In genomic region chr12:84947894-84948583, GRCm38 (mm10) we compare ENCODE assay signal across 20 mouse cellular contexts. TPM values are rescaled to one million over a fixed set of nuclear protein-coding genes. Genes with fewer than 3 reads are reported as not detected.
A peak's percentile ranks its signal among the peaks of the same experiment; 100 is the strongest.
DNase-seq lines count a peak whose midpoint lies in the region; ATAC-seq and TF ChIP-seq lines count a peak whose summit lies in the region.
"Had no signal": no experiment of that assay in that cellular context is flagged by ENCODE, and none has a peak within 500 bp of the region (broad histone marks: within the 10 kb centered on the region; RNA-seq: fewer than 3 reads in every experiment).

No protein-coding gene starts in this region.

- DNase-seq in heart, embryonic 10.5 days (ENCODE audit: low spot score): no peak
- peak; percentile 89 for DNase-seq in adipocyte (ENCODE audit: low spot score)
- peak; percentile 87 for DNase-seq in cerebellum, adult 9-11 months
- DNase-seq in lung, postnatal 0 days (ENCODE audit: low spot score): no peak
- no peak for DNase-seq in left cerebral cortex, adult 8-10 months (ENCODE audit: low spot score in 2 of 2)
- DNase-seq: adrenal gland, adult 8-10 months; forebrain, postnatal 0 days; gastrocnemius, postnatal 36 days; kidney, adult 8-10 months; kidney, postnatal 25 days; left cerebral cortex, postnatal 4 days; lung, postnatal 10 days; right cerebral cortex, adult 18-20 months; thymus, postnatal 36 days had no signal

- no peak overlapping the region for H3K9ac ChIP-seq in heart, embryonic 15.5 days
- no peak overlapping the region for H3K9ac ChIP-seq in lung, postnatal 0 days (replicated peaks; ENCODE audit: low read depth)
- H3K9ac ChIP-seq: forebrain, postnatal 0 days; hindbrain, embryonic 14.5 days; liver, embryonic 15.5 days; midbrain, embryonic 13.5 days; neural tube, embryonic 13.5 days had no signal

- ATAC-seq in heart, embryonic 15.5 days (replicated peaks; ENCODE audit: insufficient number of reproducible peaks, insufficient read depth, low FRiP score, low read depth): no peak
- ATAC-seq in lung, postnatal 0 days: no peak
- ATAC-seq: forebrain, postnatal 0 days; midbrain, embryonic 13.5 days had no signal

- 59% methylated on average over 2 of the region's 2 CpGs for WGBS in heart, embryonic 15.5 days
- WGBS in heart, embryonic 10.5 days: 71% methylated on average over 2 of the region's 2 CpGs
- 65% methylated on average over 2 of the region's 2 CpGs for WGBS in lung, postnatal 0 days

- H3K4me3 ChIP-seq in heart, embryonic 15.5 days: no peak overlapping the region
- no peak overlapping the region for H3K4me3 ChIP-seq in heart, embryonic 10.5 days
- H3K4me3 ChIP-seq in brown adipose tissue, adult 24 weeks (ENCODE audit: insufficient read depth, low read depth, low read length): no peak overlapping the region
- no peak overlapping the region for H3K4me3 ChIP-seq in lung, postnatal 0 days (ENCODE audit: low read depth, low read length)
- H3K4me3 ChIP-seq: liver, embryonic 15.5 days; midbrain, embryonic 13.5 days; neural tube, embryonic 13.5 days had no signal

- H3K9me3 ChIP-seq in heart, embryonic 15.5 days (replicated peaks): no peaks in the 10 kb centered on the region
- H3K9me3 ChIP-seq in heart, embryonic 10.5 days: no peaks in the 10 kb centered on the region
- H3K9me3 ChIP-seq in lung, postnatal 0 days (ENCODE audit: low read length): no peaks in the 10 kb centered on the region
- H3K9me3 ChIP-seq: liver, embryonic 15.5 days; midbrain, embryonic 13.5 days; neural tube, embryonic 13.5 days had no signal

- H3K36me3 ChIP-seq in heart, embryonic 15.5 days: peaks cover 20% of the 10 kb centered on the region; the same call in 1 of the 2 replicates
- peaks cover 38% of the 10 kb centered on the region for H3K36me3 ChIP-seq in heart, embryonic 10.5 days
- no peaks in the 10 kb centered on the region; the same call in 1 of the 2 replicates for H3K36me3 ChIP-seq in lung, postnatal 0 days (ENCODE audit: insufficient read depth, low read length)

- no peaks in the 10 kb centered on the region for H3K27me3 ChIP-seq in heart, embryonic 15.5 days
- no peaks in the 10 kb centered on the region for H3K27me3 ChIP-seq in heart, embryonic 10.5 days (ENCODE audit: insufficient read depth, poor library complexity, severe bottlenecking)
- no peaks in the 10 kb centered on the region for H3K27me3 ChIP-seq in lung, postnatal 0 days (replicated peaks; ENCODE audit: insufficient read depth, low read length)
- H3K27me3 ChIP-seq: liver, embryonic 15.5 days; midbrain, embryonic 13.5 days; neural tube, embryonic 13.5 days had no signal

- no peak for TF ChIP-seq CTCF in lung, postnatal 0 days (IDR thresholded peaks at IDR 0.05)

- TF ChIP-seq EP300 in lung, postnatal 0 days (IDR thresholded peaks at IDR 0.05): no peak

- peak overlapping the region; percentile 75 for H3K27ac ChIP-seq in heart, embryonic 15.5 days
- no peak overlapping the region for H3K27ac ChIP-seq in heart, embryonic 10.5 days
- peak overlapping the region; percentile 71 for H3K27ac ChIP-seq in brown adipose tissue, adult 24 weeks (replicated peaks; ENCODE audit: low read depth, low read length)
- H3K27ac ChIP-seq in lung, postnatal 0 days (ENCODE audit: low read length): no peak overlapping the region
- H3K27ac ChIP-seq: hindbrain, embryonic 14.5 days; liver, embryonic 15.5 days; midbrain, embryonic 13.5 days; neural tube, embryonic 13.5 days had no signal

- H3K4me1 ChIP-seq in heart, embryonic 15.5 days (replicated peaks): peaks cover 58% of the 10 kb centered on the region
- peaks cover 18% of the 10 kb centered on the region; the same call in 1 of the 2 replicates for H3K4me1 ChIP-seq in heart, embryonic 10.5 days
- H3K4me1 ChIP-seq in brown adipose tissue, adult 24 weeks (ENCODE audit: control insufficient read depth, insufficient read depth, insufficient read length, low read length): peaks cover 8% of the 10 kb centered on the region
- H3K4me1 ChIP-seq in lung, postnatal 0 days (ENCODE audit: insufficient read depth, low read depth, low read length): peaks cover 12% of the 10 kb centered on the region; the same call in 1 of the 2 replicates
- H3K4me1 ChIP-seq: midbrain, embryonic 13.5 days; neural tube, embryonic 13.5 days had no signal

- no peak overlapping the region for H3K4me2 ChIP-seq in heart, embryonic 15.5 days
- no peak overlapping the region for H3K4me2 ChIP-seq in lung, postnatal 0 days (replicated peaks; ENCODE audit: low read depth, low read length)
- H3K4me2 ChIP-seq: hindbrain, embryonic 14.5 days; liver, embryonic 15.5 days; midbrain, embryonic 13.5 days; neural tube, embryonic 13.5 days had no signal

RNA-seq across cellular contexts. Expression of gene Fcf1, which starts 22.7 kb away (rescaled TPM):
- polyA plus RNA-seq in heart, embryonic 15.5 days (2015; fragmentation: Nextera tagmentation; extraction: Ambion mirVana): 87.0 and 88.0 TPM in 2 replicates
- 106 and 142 TPM in 2 replicates for polyA plus RNA-seq in heart, embryonic 10.5 days (2016; fragmentation: Nextera tagmentation; extraction: Ambion mirVana)
- 143 and 155 TPM in 2 replicates for polyA plus RNA-seq in brown adipose tissue, adult 24 weeks (2012; ENCODE audit: insufficient read depth, insufficient read length, missing spikeins)
- 97.1 and 114 TPM in 2 replicates for polyA plus RNA-seq in lung, postnatal 0 days (2015; fragmentation: Nextera tagmentation; extraction: Ambion mirVana)
- total RNA-seq in left cerebral cortex, adult 8-10 months (2022): 10 to 100 TPM; 29.7 to 39.9 (median 35.4) TPM

RNA-seq across cellular contexts. Expression of gene Arel1, which starts 22.7 kb away (rescaled TPM):
- 10.4 and 12.7 TPM in 2 replicates for polyA plus RNA-seq in heart, embryonic 15.5 days (2015; fragmentation: Nextera tagmentation; extraction: Ambion mirVana)
- 10.8 and 15.7 TPM in 2 replicates for polyA plus RNA-seq in heart, embryonic 10.5 days (2016; fragmentation: Nextera tagmentation; extraction: Ambion mirVana)
- polyA plus RNA-seq in brown adipose tissue, adult 24 weeks (2012; ENCODE audit: insufficient read depth, insufficient read length, missing spikeins): 12.1 and 19.3 TPM in 2 replicates
- 7.3 and 7.8 TPM in 2 replicates for polyA plus RNA-seq in lung, postnatal 0 days (2015; fragmentation: Nextera tagmentation; extraction: Ambion mirVana)
- total RNA-seq in left cerebral cortex, adult 8-10 months (2022): 100 to 1,000 TPM in 3 of 4 experiments, 10 to 100 TPM in 1; 98.1 to 130 (median 120) TPM

RNA-seq across cellular contexts. Expression of gene Ylpm1, which starts 48.1 kb away (rescaled TPM):
- 16.3 and 18.3 TPM in 2 replicates for polyA plus RNA-seq in heart, embryonic 15.5 days (2015; fragmentation: Nextera tagmentation; extraction: Ambion mirVana)
- 23.8 and 28.7 TPM in 2 replicates for polyA plus RNA-seq in heart, embryonic 10.5 days (2016; fragmentation: Nextera tagmentation; extraction: Ambion mirVana)
- 13.4 and 13.5 TPM in 2 replicates for polyA plus RNA-seq in brown adipose tissue, adult 24 weeks (2012; ENCODE audit: insufficient read depth, insufficient read length, missing spikeins)
- polyA plus RNA-seq in lung, postnatal 0 days (2015; fragmentation: Nextera tagmentation; extraction: Ambion mirVana): 12.3 and 15.8 TPM in 2 replicates
- 100 to 1,000 TPM; 104 to 115 (median 108) TPM for total RNA-seq in left cerebral cortex, adult 8-10 months (2022)

Comparison
In these comparisons a context has a peak if more than half of its experiments do, and no peak if none do; other contexts are left out.
1. H3K27ac ChIP-seq: peak in heart, embryonic 15.5 days (single experiment) and brown adipose tissue, adult 24 weeks (single experiment); none in heart, embryonic 10.5 days (single experiment) and lung, postnatal 0 days (single experiment).
2. DNase-seq: peak in adipocyte (single experiment) and cerebellum, adult 9-11 months (single experiment); none in heart, embryonic 10.5 days (single experiment), lung, postnatal 0 days (single experiment) and left cerebral cortex, adult 8-10 months (0 of 2).